Mouse (Mus musculus): ENCODE results near the gene Zfp777. TPM values are rescaled to one million over a fixed set of nuclear protein-coding genes. Genes with fewer than 3 reads are reported as not detected.
A peak's percentile ranks its signal among the peaks of the same experiment; 100 is the strongest.

Gene Zfp777
- total RNA-seq, 1 experiment, result 18.2 TPM

GRCm38 (mm10) chr6:48016841-48017240 is 31.9 kb downstream of the Zfp777 start:
- DNase-seq (ENCODE audit: low read depth, low spot score), result no peak
- TF ChIP-seq ZC3H11A (IDR thresholded peaks at IDR 0.05; ENCODE audit: borderline replicate concordance, low read depth, low read length), result no peak
- no peak for TF ChIP-seq CHD2 (IDR thresholded peaks at IDR 0.05; ENCODE audit: low read depth, low read length)
- no peak for TF ChIP-seq HCFC1 (IDR thresholded peaks at IDR 0.05; ENCODE audit: borderline replicate concordance, insufficient read depth, low read length)
- TF ChIP-seq ZNF384 (IDR thresholded peaks at IDR 0.05; ENCODE audit: low read depth, low read length), result no peak
- H3K4me3 ChIP-seq (ENCODE audit: insufficient read depth in 1 of 2, low read depth in 1 of 2, low read length in 2 of 2, poor library complexity in 1 of 2, severe bottlenecking in 1 of 2), result no peak overlapping the region
- peaks cover 0 to 2% of the 10 kb centered on the region in 2 experiments; a peak in 1 of 4 replicates for H3K4me1 ChIP-seq (ENCODE audit: control insufficient read depth in 2 of 2, insufficient read depth in 2 of 2, low read length in 2 of 2, poor library complexity in 1 of 2)
- H3K9me3 ChIP-seq (ENCODE audit: control insufficient read depth, insufficient read depth, low read depth, low read length), result no peaks in the 10 kb centered on the region
- H3K9ac ChIP-seq (ENCODE audit: insufficient read depth, low read depth, low read length, poor library complexity, severe bottlenecking), result peak overlapping the region; percentile 55; the same call in 1 of the 2 replicates
- in situ Hi-C loops (cut with MboI; ENCODE audit: low sequenced_read_pairs in 2 of 2, unreplicated experiment in 2 of 2), result no loop called here
- no peaks in the 10 kb centered on the region for H3K36me3 ChIP-seq (ENCODE audit: control insufficient read depth, insufficient read depth, low read length, poor library complexity, severe bottlenecking)
- peak overlapping the region; percentile 8; the same call in 1 of the 2 replicates for H3K27ac ChIP-seq (ENCODE audit: insufficient read depth, low read depth, low read length, poor library complexity, severe bottlenecking)

- H3K27ac ChIP-seq (ENCODE audit: insufficient read depth, low read depth, low read length, poor library complexity, severe bottlenecking), result no peak overlapping the region
- in situ Hi-C loops (cut with MboI; ENCODE audit: low sequenced_read_pairs in 2 of 2, unreplicated experiment in 2 of 2), result no loop called here
- TF ChIP-seq HCFC1 (IDR thresholded peaks at IDR 0.05; ENCODE audit: borderline replicate concordance, insufficient read depth, low read length) (no peak), MAFK (IDR thresholded peaks at IDR 0.05; ENCODE audit: insufficient read depth, low read depth, low read length) (no peak), ZNF384 (IDR thresholded peaks at IDR 0.05; ENCODE audit: low read depth, low read length) (peak; percentile 90)
- H3K4me1 ChIP-seq (ENCODE audit: control insufficient read depth in 2 of 2, insufficient read depth in 2 of 2, low read length in 2 of 2, poor library complexity in 1 of 2), result peaks cover 0 to 2% of the 10 kb centered on the region in 2 experiments; a peak in 1 of 4 replicates
- H3K4me3 ChIP-seq (ENCODE audit: insufficient read depth in 1 of 2, low read depth in 1 of 2, low read length in 2 of 2, poor library complexity in 1 of 2, severe bottlenecking in 1 of 2), result peak overlapping the region; percentile 26 to 55
- no peak overlapping the region; the same call in 1 of the 2 replicates for H3K9ac ChIP-seq (ENCODE audit: insufficient read depth, low read depth, low read length, poor library complexity, severe bottlenecking)
- H3K9me3 ChIP-seq (ENCODE audit: control insufficient read depth, insufficient read depth, low read depth, low read length), result no peaks in the 10 kb centered on the region
- H3K36me3 ChIP-seq (ENCODE audit: control insufficient read depth, insufficient read depth, low read length, poor library complexity, severe bottlenecking), result no peaks in the 10 kb centered on the region
- peak; percentile 56 for DNase-seq (ENCODE audit: low read depth, low spot score)
These were observed 32.6 kb downstream of the Zfp777 start for GRCm38 (mm10) chr6:48016090-48016521.

GRCm38 (mm10) chr6:48010727-48011126 is 38.0 kb downstream of the Zfp777 start:
- Histone ChIP-seq H3K9ac (ENCODE audit: insufficient read depth, low read depth, low read length, poor library complexity, severe bottlenecking) (no peak overlapping the region), H3K27ac (ENCODE audit: insufficient read depth, low read depth, low read length, poor library complexity, severe bottlenecking) (no peak overlapping the region), H3K4me3 (ENCODE audit: insufficient read depth in 1 of 2, low read depth in 1 of 2, low read length in 2 of 2, poor library complexity in 1 of 2, severe bottlenecking in 1 of 2) (no peak overlapping the region), H3K36me3 (ENCODE audit: control insufficient read depth, insufficient read depth, low read length, poor library complexity, severe bottlenecking) (no peaks in the 10 kb centered on the region), H3K4me1 (ENCODE audit: control insufficient read depth in 2 of 2, insufficient read depth in 2 of 2, low read length in 2 of 2, poor library complexity in 1 of 2) (peaks cover 0 to 2% of the 10 kb centered on the region in 2 experiments; a peak in 1 of 4 replicates), H3K9me3 (ENCODE audit: control insufficient read depth, insufficient read depth, low read depth, low read length) (no peaks in the 10 kb centered on the region)
- TF ChIP-seq CHD2 (IDR thresholded peaks at IDR 0.05; ENCODE audit: low read depth, low read length), result no peak
- TF ChIP-seq ZC3H11A (IDR thresholded peaks at IDR 0.05; ENCODE audit: borderline replicate concordance, low read depth, low read length), result no peak
- no peak for TF ChIP-seq HCFC1 (IDR thresholded peaks at IDR 0.05; ENCODE audit: borderline replicate concordance, insufficient read depth, low read length)
- TF ChIP-seq ZNF384 (IDR thresholded peaks at IDR 0.05; ENCODE audit: low read depth, low read length), result no peak
- TF ChIP-seq MAFK (IDR thresholded peaks at IDR 0.05; ENCODE audit: insufficient read depth, low read depth, low read length), result no peak
- in situ Hi-C loops (cut with MboI; ENCODE audit: low sequenced_read_pairs in 2 of 2, unreplicated experiment in 2 of 2), result no loop called here
- no peak for DNase-seq (ENCODE audit: low read depth, low spot score)

- Histone ChIP-seq H3K9me3 (ENCODE audit: control insufficient read depth, insufficient read depth, low read depth, low read length) (no peaks in the 10 kb centered on the region), H3K9ac (ENCODE audit: insufficient read depth, low read depth, low read length, poor library complexity, severe bottlenecking) (no peak overlapping the region), H3K27ac (ENCODE audit: insufficient read depth, low read depth, low read length, poor library complexity, severe bottlenecking) (no peak overlapping the region), H3K36me3 (ENCODE audit: control insufficient read depth, insufficient read depth, low read length, poor library complexity, severe bottlenecking) (no peaks in the 10 kb centered on the region), H3K4me3 (ENCODE audit: insufficient read depth in 1 of 2, low read depth in 1 of 2, low read length in 2 of 2, poor library complexity in 1 of 2, severe bottlenecking in 1 of 2) (no peak overlapping the region), H3K4me1 (ENCODE audit: control insufficient read depth in 2 of 2, insufficient read depth in 2 of 2, low read length in 2 of 2, poor library complexity in 1 of 2) (no peaks in the 10 kb centered on the region)
- in situ Hi-C loops (cut with MboI; ENCODE audit: low sequenced_read_pairs in 2 of 2, unreplicated experiment in 2 of 2), result no loop called here
- no peak for TF ChIP-seq ZNF384 (IDR thresholded peaks at IDR 0.05; ENCODE audit: low read depth, low read length)
- TF ChIP-seq MAFK (IDR thresholded peaks at IDR 0.05; ENCODE audit: insufficient read depth, low read depth, low read length), result no peak
- TF ChIP-seq ZC3H11A (IDR thresholded peaks at IDR 0.05; ENCODE audit: borderline replicate concordance, low read depth, low read length), result no peak
- TF ChIP-seq HCFC1 (IDR thresholded peaks at IDR 0.05; ENCODE audit: borderline replicate concordance, insufficient read depth, low read length), result no peak
- TF ChIP-seq CHD2 (IDR thresholded peaks at IDR 0.05; ENCODE audit: low read depth, low read length), result no peak
- no peak for DNase-seq (ENCODE audit: low read depth, low spot score)
These were observed 53.0 kb downstream of the Zfp777 start for GRCm38 (mm10) chr6:47995661-47996060.

- H3K4me3 ChIP-seq (ENCODE audit: insufficient read depth in 1 of 2, low read depth in 1 of 2, low read length in 2 of 2, poor library complexity in 1 of 2, severe bottlenecking in 1 of 2), result no peak overlapping the region
- peak; percentile 25 for DNase-seq (ENCODE audit: low read depth, low spot score)
- no peaks in the 10 kb centered on the region for H3K36me3 ChIP-seq (ENCODE audit: control insufficient read depth, insufficient read depth, low read length, poor library complexity, severe bottlenecking)
- TF ChIP-seq ZC3H11A (IDR thresholded peaks at IDR 0.05; ENCODE audit: borderline replicate concordance, low read depth, low read length) (no peak), CHD2 (IDR thresholded peaks at IDR 0.05; ENCODE audit: low read depth, low read length) (no peak), HCFC1 (IDR thresholded peaks at IDR 0.05; ENCODE audit: borderline replicate concordance, insufficient read depth, low read length) (no peak)
- no peak overlapping the region for H3K27ac ChIP-seq (ENCODE audit: insufficient read depth, low read depth, low read length, poor library complexity, severe bottlenecking)
- H3K9me3 ChIP-seq (ENCODE audit: control insufficient read depth, insufficient read depth, low read depth, low read length), result no peaks in the 10 kb centered on the region
- in situ Hi-C loops (cut with MboI; ENCODE audit: low sequenced_read_pairs in 2 of 2, unreplicated experiment in 2 of 2), result no loop called here
- H3K4me1 ChIP-seq (ENCODE audit: control insufficient read depth in 2 of 2, insufficient read depth in 2 of 2, low read length in 2 of 2, poor library complexity in 1 of 2), result peaks cover 4 to 7% of the 10 kb centered on the region in 2 experiments; a peak in 2 of 4 replicates
- H3K9ac ChIP-seq (ENCODE audit: insufficient read depth, low read depth, low read length, poor library complexity, severe bottlenecking), result no peak overlapping the region
These were observed 64.8 kb downstream of the Zfp777 start for GRCm38 (mm10) chr6:47983936-47984335.
